Mouse (Mus musculus) ES-Bruce4 (cell line): ENCODE data around the gene Gm10130.

Source experiments
- CTCF ChIP-seq: IDR thresholded peaks from one replicate; pipeline ENCODE4 v1.8.1; 2011; ENCODE audit warnings: low read depth, low read length
- POLR2A ChIP-seq: IDR thresholded peaks from one replicate; pipeline ENCODE4 v1.8.1; 2011; ENCODE audit warnings: low read length; ENCODE audit not compliant: insufficient read depth

DNA sequence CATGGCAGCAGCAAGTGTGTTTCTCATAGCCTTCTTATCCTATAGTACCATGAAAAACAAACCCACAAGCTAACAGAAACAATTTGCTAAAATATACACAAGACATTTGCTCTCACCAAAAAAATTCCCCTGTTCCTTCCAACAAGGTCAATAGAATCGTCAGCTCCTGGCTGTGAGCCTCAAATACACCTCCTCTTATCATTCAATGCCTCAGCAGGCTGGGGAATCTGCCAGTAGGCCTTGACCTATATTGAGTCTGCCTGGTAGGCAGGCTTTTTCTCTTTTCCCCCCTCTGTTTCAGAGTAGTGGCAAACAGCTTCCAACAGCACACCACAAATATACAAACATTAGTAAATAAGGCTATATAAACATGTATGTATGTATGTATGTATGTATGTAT lies 24.4 kb upstream of the Gm10130 start:
- TF ChIP-seq CTCF (no peak), POLR2A (no peak)
